Mouse (Mus musculus): ENCODE measurements around the gene Prkcb. TPM values are rescaled to one million over a fixed set of nuclear protein-coding genes. Genes with fewer than 3 reads are reported as not detected.

Prkcb gene
- total RNA-seq, 2 experiments from 2014 or later = 2.1 to 3.0 TPM

GRCm38 (mm10) chr7:122322038-122322690, 33.6 kb downstream of the Prkcb start:
- DNase-seq = no peak

- DNase-seq = no peak
Measured at GRCm38 (mm10) chr7:122327942-122328341, 39.4 kb downstream of the Prkcb start.

GRCm38 (mm10) chr7:122328466-122328865, 39.9 kb downstream of the Prkcb start:
- DNase-seq = no peak

GRCm38 (mm10) chr7:122329588-122329987, 41.0 kb downstream of the Prkcb start:
- DNase-seq = no peak

- no peak for DNase-seq
Measured at GRCm38 (mm10) chr7:122333686-122334085, 45.1 kb downstream of the Prkcb start.

GRCm38 (mm10) chr7:122337302-122337701, 48.8 kb downstream of the Prkcb start:
- DNase-seq = no peak

DNA sequence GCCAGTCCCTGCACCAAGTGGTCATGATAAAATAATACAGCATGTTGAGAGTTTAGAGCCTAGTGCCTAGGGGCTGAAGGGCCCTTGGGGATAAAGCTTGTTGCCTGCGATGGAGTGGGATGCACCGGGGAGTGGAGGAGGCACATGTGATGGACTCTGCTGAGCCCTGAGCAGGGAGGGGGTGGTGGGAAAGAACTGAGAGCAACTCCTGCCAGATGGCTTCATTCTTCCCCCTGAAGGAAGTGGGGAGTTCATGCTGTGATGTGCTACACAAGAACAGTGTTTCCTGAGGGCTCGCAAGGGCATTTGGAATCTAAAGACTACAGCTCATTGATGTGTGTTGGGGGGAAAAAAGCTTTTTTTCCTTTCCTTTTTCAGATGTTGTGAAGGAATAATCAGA, 49.5 kb downstream of the Prkcb start:
- DNase-seq = no peak

- no peak for DNase-seq
Measured at GRCm38 (mm10) chr7:122339476-122339875, 50.9 kb downstream of the Prkcb start.

DNA sequence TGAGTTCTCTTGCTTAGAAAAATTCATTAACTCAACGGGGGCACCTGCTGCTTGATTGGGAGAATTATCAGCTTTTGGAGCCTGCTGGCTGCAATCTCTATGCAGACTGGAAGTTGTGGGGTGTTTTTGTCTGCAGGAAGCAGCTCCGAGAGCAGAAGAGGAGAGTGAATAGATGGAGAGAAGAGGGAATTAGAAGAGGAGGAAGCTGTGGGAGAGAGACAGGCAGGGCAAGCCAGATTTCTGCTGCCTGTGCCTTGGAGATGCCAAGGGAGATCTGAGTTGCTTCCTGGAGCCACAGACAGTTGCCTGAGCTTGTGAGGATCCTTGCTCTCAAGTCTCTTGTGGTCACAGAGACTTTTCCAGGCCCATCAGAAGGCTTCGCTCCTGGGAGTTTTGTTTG, 53.3 kb downstream of the Prkcb start:
- no peak for DNase-seq

DNA sequence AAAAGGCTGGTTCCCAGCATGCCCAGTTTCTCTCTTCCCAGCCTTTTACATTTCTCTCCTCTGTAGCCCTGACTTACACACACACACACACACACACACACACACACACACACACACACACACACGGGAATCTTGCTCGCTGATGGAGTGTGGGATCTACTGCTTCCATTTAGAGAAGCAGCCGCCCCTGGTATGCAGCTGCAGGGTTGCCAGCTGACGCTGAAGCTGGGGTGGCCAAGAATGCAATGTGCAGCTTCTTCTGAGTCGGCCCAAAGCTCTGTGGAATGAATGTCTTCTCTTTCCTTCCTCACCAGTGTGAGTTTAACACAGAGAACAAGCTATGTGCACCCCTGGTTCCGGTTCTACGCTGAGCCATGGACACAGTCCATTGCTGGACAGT, 56.1 kb downstream of the Prkcb start:
- DNase-seq = no peak

DNA sequence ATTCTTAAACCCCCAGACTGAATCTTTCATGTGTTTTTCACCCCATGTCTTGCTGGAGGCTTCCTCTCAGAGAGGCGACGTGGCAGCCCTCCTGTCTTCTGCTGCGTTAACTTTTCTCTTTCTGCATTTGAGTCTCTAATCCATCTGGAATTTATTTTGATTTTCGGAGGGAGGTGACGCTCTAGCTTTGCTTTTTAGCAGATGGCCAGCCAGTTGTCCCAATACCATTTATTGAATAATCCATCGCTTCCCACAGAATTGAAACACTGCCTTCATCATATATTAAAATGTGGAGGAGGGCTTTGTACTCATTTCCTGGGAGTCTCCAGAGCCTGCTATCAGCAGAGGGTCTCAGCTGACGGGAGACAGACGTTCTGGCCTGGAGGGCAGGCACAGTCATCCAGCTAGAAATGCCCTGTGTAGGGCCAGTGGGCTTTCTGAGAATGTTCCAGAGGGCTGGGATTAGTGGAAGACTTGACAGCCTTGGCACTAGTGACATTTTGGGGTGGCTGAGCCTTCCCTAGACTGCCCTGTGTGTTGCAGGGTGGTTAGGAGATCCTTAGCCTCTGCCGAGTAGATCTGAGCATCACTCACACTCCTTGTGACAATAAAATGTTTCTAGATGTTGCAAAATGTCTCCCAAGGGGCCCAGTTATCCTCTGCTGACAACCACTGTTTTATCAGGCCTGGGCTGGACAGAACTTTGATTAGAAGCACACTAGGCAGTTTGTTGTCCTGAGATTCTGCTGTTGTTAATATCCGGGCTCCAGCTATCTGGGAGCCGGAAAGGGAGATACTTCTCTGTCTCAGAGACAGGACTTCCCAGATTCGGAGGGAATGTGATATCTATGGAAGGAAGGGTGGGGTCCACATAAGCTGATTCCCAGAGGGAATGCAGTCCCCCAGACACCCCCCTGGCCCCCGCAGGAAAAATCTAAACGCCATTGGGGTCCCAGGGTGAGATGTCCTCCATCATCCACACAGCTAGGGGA, 58.0 kb downstream of the Prkcb start:
- no peak for DNase-seq

DNA sequence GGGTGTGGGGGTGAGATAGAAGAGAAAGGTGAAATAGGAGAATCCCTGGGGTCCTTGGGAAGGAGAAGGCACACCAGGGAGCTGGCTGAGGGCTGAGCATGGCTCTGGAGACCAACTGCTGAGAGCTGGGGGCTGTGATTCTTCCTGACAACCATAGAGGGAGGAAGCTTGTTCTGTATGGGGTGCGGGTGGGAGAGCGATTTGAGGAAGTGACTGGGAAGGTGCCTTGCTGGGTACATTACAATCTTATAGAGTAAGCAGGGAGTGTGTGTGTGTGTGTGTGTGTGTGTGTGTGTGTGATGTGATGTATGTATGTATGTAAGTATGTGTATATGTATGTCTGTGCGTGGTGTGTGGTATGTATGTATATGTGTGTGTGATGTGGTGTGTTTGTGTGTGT, 58.9 kb downstream of the Prkcb start:
- DNase-seq = no peak

DNA sequence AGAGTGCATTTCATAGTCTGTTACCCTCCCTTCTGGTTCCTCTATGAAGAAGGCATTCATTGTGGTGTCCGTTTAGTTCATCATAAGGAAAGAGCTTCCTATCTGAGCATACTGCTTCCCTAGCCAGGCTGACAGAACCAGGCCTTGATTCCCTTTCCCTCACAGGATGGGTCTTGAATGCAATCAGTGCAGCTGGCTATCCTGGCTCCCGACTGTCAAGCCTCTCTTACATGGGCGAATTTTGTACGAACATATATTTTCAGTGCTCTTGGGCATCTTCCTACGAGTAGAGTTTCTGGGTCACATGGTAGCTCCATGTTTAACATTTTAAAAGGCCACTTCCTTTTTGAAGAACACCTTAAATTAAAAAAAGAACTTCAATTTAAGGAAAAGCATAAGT, 61.4 kb downstream of the Prkcb start:
- no peak for DNase-seq

DNA sequence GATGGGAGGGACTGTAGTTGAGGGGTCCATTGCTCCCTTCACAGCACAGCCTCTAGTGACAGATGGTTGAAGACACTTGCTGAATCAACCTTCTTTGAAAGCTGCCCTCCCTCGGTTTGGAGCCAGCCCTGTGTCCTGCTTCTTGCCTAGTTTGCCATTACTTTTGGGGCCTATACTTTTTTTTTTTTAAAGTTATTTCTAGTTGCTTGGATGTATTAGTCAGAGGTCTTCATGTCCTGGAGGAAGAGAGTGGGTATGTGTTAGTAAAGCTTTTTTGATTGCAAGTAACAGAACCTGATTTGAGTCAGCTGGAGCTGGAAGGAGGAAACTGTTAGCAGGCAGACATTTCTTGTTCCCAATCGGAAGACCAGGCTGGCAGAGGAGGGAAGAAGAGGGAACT, 62.2 kb downstream of the Prkcb start:
- no peak for DNase-seq

GRCm38 (mm10) chr7:122351816-122352215, 63.3 kb downstream of the Prkcb start:
- DNase-seq = no peak

DNA sequence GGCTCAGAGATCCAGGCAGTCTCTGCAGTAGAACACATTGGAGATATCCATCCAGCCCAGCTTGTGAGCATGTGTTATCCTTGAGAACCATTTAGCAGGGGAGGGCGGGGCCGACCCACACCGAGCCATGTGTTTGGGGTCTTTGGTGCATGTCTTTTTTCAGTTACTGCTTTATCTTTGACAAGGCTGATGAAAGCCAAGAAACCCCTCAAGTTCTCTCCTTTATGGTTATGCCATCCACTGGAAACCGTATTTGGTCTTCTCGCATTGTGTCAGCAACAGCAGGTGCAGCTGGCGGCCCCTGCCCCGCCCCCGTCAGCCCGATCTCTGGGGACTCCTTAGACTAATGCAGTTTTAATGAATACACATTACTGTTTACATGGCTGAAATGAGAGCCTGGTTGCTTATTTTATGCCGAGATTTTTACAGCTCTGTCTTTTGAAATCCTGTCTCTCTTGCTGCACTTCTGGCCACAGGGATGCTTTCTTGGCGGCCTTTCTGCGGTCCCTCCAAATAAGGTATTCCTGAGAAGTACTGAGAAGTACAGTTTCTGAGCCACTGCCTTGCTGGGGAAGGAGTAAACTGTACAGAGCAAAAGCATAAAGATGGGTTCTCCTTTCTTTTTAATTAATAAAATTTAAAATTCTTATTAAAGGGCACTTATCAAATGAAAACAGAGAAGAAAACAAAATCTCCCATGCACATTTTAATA, 64.2 kb downstream of the Prkcb start:
- DNase-seq = no peak

DNA sequence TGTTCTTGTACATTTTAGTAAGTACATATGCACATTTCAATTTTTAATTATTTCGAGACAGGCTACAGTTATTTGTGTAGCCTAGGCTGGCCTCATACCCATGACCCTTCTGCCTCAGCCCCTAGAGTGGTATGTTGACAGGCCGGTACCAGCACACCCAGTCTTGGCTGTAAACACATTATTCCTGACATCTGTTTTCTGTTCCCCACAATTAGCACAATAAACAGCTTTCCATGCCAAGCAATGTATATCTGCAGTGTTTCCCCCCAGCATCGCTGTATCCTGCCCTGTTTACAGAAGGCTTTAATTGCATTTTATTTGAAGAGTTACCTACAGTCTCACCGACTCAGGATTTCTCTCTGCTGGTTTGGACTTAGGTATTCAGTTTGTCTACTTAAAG, 64.8 kb downstream of the Prkcb start:
- DNase-seq = no peak

DNA sequence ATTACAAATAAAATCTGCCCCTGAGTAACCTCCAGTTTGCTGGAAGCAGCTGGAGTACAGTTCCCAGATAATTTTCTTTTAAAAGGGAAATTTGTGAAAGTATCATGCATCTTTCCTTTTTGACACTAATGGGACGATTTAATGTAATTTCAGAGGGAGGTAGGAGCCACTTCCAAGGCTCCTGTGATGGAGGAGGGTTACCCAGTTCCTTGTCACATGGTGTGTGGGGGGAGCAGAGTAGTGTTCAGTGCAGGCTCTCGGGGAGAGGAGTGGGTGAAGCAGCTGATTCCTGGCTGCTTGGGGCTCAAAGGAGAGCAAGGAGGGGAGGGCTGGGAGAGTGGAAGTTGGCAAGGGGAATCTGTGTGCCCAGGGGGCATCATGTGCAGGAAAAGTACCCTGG, 68.4 kb downstream of the Prkcb start:
- no peak for DNase-seq

GRCm38 (mm10) chr7:122357847-122358246, 69.3 kb downstream of the Prkcb start:
- DNase-seq = peak; percentile 31

GRCm38 (mm10) chr7:122366635-122367034, 78.1 kb downstream of the Prkcb start:
- no peak for DNase-seq

DNA sequence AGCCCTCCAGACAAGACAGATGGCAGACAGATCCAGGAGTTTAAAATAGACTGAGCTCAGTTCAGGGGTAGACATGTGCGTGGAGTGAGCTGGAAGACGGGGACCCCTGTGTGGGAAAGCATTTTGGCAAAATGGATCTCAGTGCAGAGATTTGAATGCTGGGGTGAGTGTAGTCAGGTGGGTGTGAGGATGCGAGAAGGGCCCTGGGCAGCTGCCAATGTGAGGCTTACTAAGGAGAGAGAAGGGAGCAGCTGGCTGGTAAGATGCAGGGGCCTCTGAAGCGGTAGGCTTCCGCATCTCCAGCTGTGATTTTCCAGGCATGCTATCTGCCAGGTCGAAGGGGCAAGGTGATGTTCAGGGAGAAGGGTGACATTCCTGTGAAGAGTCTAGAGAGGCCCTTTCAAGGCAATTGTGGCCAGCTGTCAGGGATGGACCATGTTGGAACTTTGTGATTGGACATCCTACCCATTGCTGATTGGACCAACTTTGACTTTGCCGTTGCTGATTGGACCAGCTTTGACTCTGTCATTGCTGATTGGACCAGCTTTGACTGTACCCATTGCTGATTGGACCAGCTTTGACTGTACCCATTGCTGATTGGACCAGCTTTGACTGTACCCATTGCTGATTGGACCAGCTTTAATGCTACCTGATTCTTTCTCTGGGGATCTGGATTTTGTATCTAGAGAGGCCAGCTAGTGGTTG, 78.9 kb downstream of the Prkcb start:
- no peak for DNase-seq

- no peak for DNase-seq
Measured at GRCm38 (mm10) chr7:122370488-122370887, 81.9 kb downstream of the Prkcb start.

DNA sequence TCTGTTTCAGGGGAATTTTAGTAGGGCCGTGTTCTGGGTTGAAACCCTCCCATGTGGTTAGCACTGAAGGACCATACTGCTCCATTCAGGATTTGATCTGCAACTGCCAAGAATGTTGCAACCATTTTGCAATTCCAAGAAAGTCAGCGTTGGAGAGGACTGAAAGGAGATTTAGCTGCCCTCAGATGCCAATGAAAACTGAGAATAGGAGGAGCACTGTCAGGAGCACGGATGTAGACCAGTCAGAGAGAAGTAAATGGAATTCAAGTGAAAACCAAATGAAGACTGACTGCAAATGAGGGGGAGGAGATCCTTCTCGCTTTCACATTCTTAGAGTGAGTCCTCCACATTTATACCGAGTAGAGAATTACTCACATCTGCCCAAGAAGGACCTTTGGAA, 83.4 kb downstream of the Prkcb start:
- no peak for DNase-seq

All from heart, postnatal 4 days (tissue).